Mouse (Mus musculus): ENCODE measurements around the gene Lrrc20.

DNA sequence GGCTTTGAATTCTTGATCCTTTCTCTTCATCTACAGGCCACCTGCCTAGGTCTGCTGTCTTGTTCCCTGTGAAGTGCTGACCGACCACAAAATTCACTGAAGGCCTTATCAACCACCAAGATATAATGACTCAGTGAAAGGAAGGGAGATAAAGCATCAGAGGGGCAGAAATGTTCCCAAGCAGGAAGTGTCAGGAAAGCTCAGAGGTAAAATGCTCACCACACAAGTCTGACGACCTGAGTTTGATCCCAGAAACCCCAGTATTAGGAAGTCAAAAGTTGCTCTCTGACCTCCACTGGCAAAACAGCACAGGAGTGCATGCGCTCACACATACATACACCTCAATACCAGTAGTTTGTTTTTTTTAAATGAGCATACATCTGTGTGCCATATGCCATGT is 26.8 kb upstream of the Lrrc20 start:
- TF ChIP-seq POLR2A (IDR thresholded peaks at IDR 0.05; ENCODE audit: insufficient read depth, low read depth, low read length) (no peak), EP300 (IDR thresholded peaks at IDR 0.05; ENCODE audit: insufficient read depth, low read depth, low read length) (no peak)
